8 mouse cellular contexts compared by ENCODE assay signal in the genomic region with DNA sequence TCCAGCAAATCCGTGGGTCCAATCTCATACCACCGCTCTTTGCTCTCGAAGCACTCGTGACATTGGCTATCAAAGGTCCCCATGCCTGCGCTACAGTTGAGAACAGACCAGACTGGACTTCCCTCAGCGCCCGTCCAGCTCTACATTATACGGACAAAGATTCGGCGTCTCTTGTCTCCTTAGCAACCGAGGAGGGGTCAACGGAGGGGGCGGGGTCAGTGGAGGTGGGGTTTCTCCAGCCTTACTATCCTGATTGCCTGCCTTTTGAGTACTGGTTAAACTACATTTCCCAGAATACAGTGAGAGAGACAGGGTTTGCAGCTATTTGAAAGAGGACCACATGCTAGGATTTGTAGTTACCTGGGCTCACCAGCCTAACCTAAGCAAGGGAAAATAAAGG. TPM values are rescaled to one million over a fixed set of nuclear protein-coding genes. Genes with fewer than 3 reads are reported as not detected.
DNase-seq lines count a peak whose midpoint lies in the region; ATAC-seq and TF ChIP-seq lines count a peak whose summit lies in the region.

A gene (minus strand): TSS at position 169 of the 400 bp plus-strand sequence.

- no peaks in the 10 kb centered on the region for H3K9me3 ChIP-seq in limb, embryonic 10.5 days (replicated peaks)
- H3K9me3 ChIP-seq in midbrain, embryonic 11.5 days (ENCODE audit: control insufficient read depth, low read length), result no peaks in the 10 kb centered on the region
- H3K9me3 ChIP-seq in stomach, postnatal 0 days (ENCODE audit: control insufficient read depth, low read length), result no peaks in the 10 kb centered on the region

- no peak for TF ChIP-seq CTCF in stomach, postnatal 0 days (IDR thresholded peaks at IDR 0.05; ENCODE audit: low read depth)

- no peak within 1 kb of the TSS for H3K27ac ChIP-seq in limb, embryonic 10.5 days
- H3K27ac ChIP-seq in midbrain, embryonic 11.5 days (ENCODE audit: low read depth, low read length), result no peak within 1 kb of the TSS
- no peak within 1 kb of the TSS for H3K27ac ChIP-seq in stomach, postnatal 0 days (replicated peaks)

- DNase-seq in adrenal gland, adult 2 months, result peak; percentile 64
- DNase-seq in cerebellum, postnatal 4 days (ENCODE audit: low spot score in 2 of 2), result peak; percentile 41 to 69
- DNase-seq in gastrocnemius, postnatal 25 days, result peak; percentile 22
- DNase-seq in hindlimb bud, embryonic 11.5 days (ENCODE audit: extremely low spot score, low read depth, low spot score), result peak; percentile 22
- peak; percentile 72 for DNase-seq in limb, embryonic 10.5 days (ENCODE audit: low spot score)
- DNase-seq in midbrain, embryonic 11.5 days (ENCODE audit: low spot score, missing footprints), result peak; percentile 94
- DNase-seq in stomach, postnatal 0 days (ENCODE audit: low spot score), result peak; percentile 71
- DNase-seq in thymus, postnatal 10 days (ENCODE audit: low spot score in 2 of 2), result no peak

- peak within 1 kb of the TSS; percentile 37 for H3K4me3 ChIP-seq in limb, embryonic 10.5 days
- H3K4me3 ChIP-seq in midbrain, embryonic 11.5 days (ENCODE audit: low read depth, low read length), result no peak within 1 kb of the TSS
- H3K4me3 ChIP-seq in stomach, postnatal 0 days (ENCODE audit: low read depth, low read length), result no peak within 1 kb of the TSS

- no peak within 1 kb of the TSS for H3K9ac ChIP-seq in midbrain, embryonic 11.5 days (ENCODE audit: low read length)
- no peak within 1 kb of the TSS for H3K9ac ChIP-seq in stomach, postnatal 0 days (ENCODE audit: low read length)

- WGBS in limb, embryonic 10.5 days, result 4% methylated on average over 13 of the region's 13 CpGs
- WGBS in midbrain, embryonic 11.5 days, result 6% methylated on average over 13 of the region's 13 CpGs
- 7% methylated on average over 13 of the region's 13 CpGs for WGBS in stomach, postnatal 0 days

- TF ChIP-seq EP300 in stomach, postnatal 0 days (optimal IDR thresholded peaks at IDR 0.05), result no peak

- 0 out of 2 replicates have a peak, but pooled peaks cover 3% of the 10 kb centered on the region for H3K4me1 ChIP-seq in limb, embryonic 10.5 days
- no peaks in the 10 kb centered on the region for H3K4me1 ChIP-seq in midbrain, embryonic 11.5 days (ENCODE audit: control insufficient read depth, insufficient read depth, low read length)
- H3K4me1 ChIP-seq in stomach, postnatal 0 days (replicated peaks; ENCODE audit: control insufficient read depth, insufficient read depth), result no peaks in the 10 kb centered on the region

- H3K36me3 ChIP-seq in limb, embryonic 10.5 days, result no peaks in the 10 kb centered on the region
- no peaks in the 10 kb centered on the region for H3K36me3 ChIP-seq in midbrain, embryonic 11.5 days (ENCODE audit: control insufficient read depth, insufficient read depth, low read length)
- H3K36me3 ChIP-seq in stomach, postnatal 0 days (ENCODE audit: control insufficient read depth, insufficient read depth, low read length), result no peaks in the 10 kb centered on the region

- H3K27me3 ChIP-seq in limb, embryonic 10.5 days (ENCODE audit: low read depth, poor library complexity, severe bottlenecking), result no peaks in the 10 kb centered on the region
- no peaks in the 10 kb centered on the region for H3K27me3 ChIP-seq in midbrain, embryonic 11.5 days (ENCODE audit: control insufficient read depth, insufficient read depth, low read length)
- no peaks in the 10 kb centered on the region for H3K27me3 ChIP-seq in stomach, postnatal 0 days (ENCODE audit: control insufficient read depth, insufficient read depth, low read length)

- H3K4me2 ChIP-seq in midbrain, embryonic 11.5 days, result peak within 1 kb of the TSS; percentile 32
- 0 out of 2 replicates have a peak within 1 kb of the TSS, but pooled peaks have one; percentile 3 for H3K4me2 ChIP-seq in stomach, postnatal 0 days (replicated peaks; ENCODE audit: low read depth)

- peak; percentile 95 for ATAC-seq in midbrain, embryonic 11.5 days (ENCODE audit: low FRiP score)
- peak; percentile 65 for ATAC-seq in stomach, postnatal 0 days (ENCODE audit: low FRiP score, low TSS enrichment)

RNA-seq across cellular contexts. Expression of the gene that starts here (rescaled TPM):
- total RNA-seq in adrenal gland, adult 2 months (2021), result not detected
- not detected in 2 replicates for polyA plus RNA-seq in adrenal gland, adult 2 months (2012; rRNA removed)
- not detected for total RNA-seq in gastrocnemius, postnatal 25 days (2021)
- not detected in 2 replicates for polyA plus RNA-seq in limb, embryonic 10.5 days (2016; fragmentation: Nextera tagmentation; extraction: Ambion mirVana)
- polyA plus RNA-seq in midbrain, embryonic 11.5 days (2014; fragmentation: Nextera tagmentation; extraction: Ambion mirVana), result not detected in 2 replicates
- not detected in 2 replicates for polyA plus RNA-seq in stomach, postnatal 0 days (2015; fragmentation: Nextera tagmentation; extraction: Ambion mirVana)

Comparison
In these comparisons a context has a peak if more than half of its experiments do, and no peak if none do; other contexts are left out.
1. Peak in DNase-seq in adrenal gland, adult 2 months; RNA of the gene not detected or under 1 TPM.
2. Peak in DNase-seq in gastrocnemius, postnatal 25 days; RNA of the gene not detected or under 1 TPM.
3. Peak in DNase-seq and H3K4me3 ChIP-seq in limb, embryonic 10.5 days; RNA of the gene not detected or under 1 TPM.
4. Peak in DNase-seq, ATAC-seq and H3K4me2 ChIP-seq in midbrain, embryonic 11.5 days; RNA of the gene not detected or under 1 TPM.
5. Peak in DNase-seq, ATAC-seq and H3K4me2 ChIP-seq in stomach, postnatal 0 days; RNA of the gene not detected or under 1 TPM.
6. DNase-seq: peak in cerebellum, postnatal 4 days (2 of 2) and hindlimb bud, embryonic 11.5 days (single experiment); none in thymus, postnatal 10 days (0 of 2).